Mouse (Mus musculus) lung, adult 2 months (tissue): ENCODE measurements around the gene Nrsn2. TPM values are rescaled to one million over a fixed set of nuclear protein-coding genes. Genes with fewer than 3 reads are reported as not detected.

Experiments
- DNase-seq: peaks from one replicate; pipeline ENCODE4 v3.0.0; 2022
- H3K4me1 ChIP-seq: fragments of 200-500 bp; 2 replicates; pipeline ENCODE4 v1.6.1; 2011; ENCODE audit warnings: low read length; ENCODE audit not compliant: control insufficient read depth, insufficient read depth
- H3K4me3 ChIP-seq: fragments of 200-500 bp; replicated peaks from 2 replicates; pipeline ENCODE3; 2011; ENCODE audit warnings: low read depth, mild to moderate bottlenecking, control low read depth, low read length; ENCODE audit errors: extremely low read depth
- CTCF ChIP-seq: fragments of 200-500 bp; IDR thresholded peaks from 2 replicates; pipeline ENCODE4 v1.5.1; 2011; ENCODE audit warnings: mild to moderate bottlenecking, low read length, control low read depth; ENCODE audit not compliant: insufficient read depth
- POLR2A ChIP-seq: fragments of 200-500 bp; IDR thresholded peaks from 2 replicates; pipeline ENCODE4 v1.6.1; 2011; ENCODE audit warnings: low read depth, mild to moderate bottlenecking, control low read depth, low read length, borderline replicate concordance; ENCODE audit errors: extremely low read depth
- WGBS: fragments of 180-500 bp; shearing (Covaris S2); methylation state at CpG from one replicate; pipeline ENCODE4 v1.1.7; 2018; 5-methylcytosine and 5-hydroxymethylcytosine counted together
- polyA plus RNA-seq: library from polyadenylated mRNA; depleted of rRNA; stranded (reverse); fragments of >200 nt; gene quantifications from 2 replicates; pipeline ENCODE4 v1.2.3, GENCODE M21; 2012

Nrsn2 gene
- polyA plus RNA-seq, 1 experiment: not detected

GRCm38 (mm10) chr2:152409781-152410180 is 33.3 kb upstream of the Nrsn2 start:
- WGBS: 72% methylated on average over 6 of the region's 6 CpGs
- Histone ChIP-seq H3K4me3 (no peak overlapping the region), H3K4me1 (peaks cover 11% of the 10 kb centered on the region; the same call in 1 of the 2 replicates)
- no peak for TF ChIP-seq CTCF
- no peak for TF ChIP-seq POLR2A
- no peak for DNase-seq

GRCm38 (mm10) chr2:152406126-152406525 is 29.7 kb upstream of the Nrsn2 start:
- no peak for TF ChIP-seq POLR2A
- TF ChIP-seq CTCF: no peak
- Histone ChIP-seq H3K4me1 (0 out of 2 replicates have a peak, but pooled peaks cover 5% of the 10 kb centered on the region), H3K4me3 (peak overlapping the region; percentile 39)
- peak; percentile 87 for DNase-seq
- under 1% methylated on average over 19 of the region's 19 CpGs for WGBS

- Histone ChIP-seq H3K4me3 (peak overlapping the region; percentile 35), H3K4me1 (peaks cover 3% of the 10 kb centered on the region; the same call in 1 of the 2 replicates)
- DNase-seq: no peak
- no peak for TF ChIP-seq POLR2A
- no peak for TF ChIP-seq CTCF
- WGBS: 6% methylated on average over 13 of the region's 13 CpGs
These were observed 22.7 kb upstream of the Nrsn2 start for GRCm38 (mm10) chr2:152399122-152399542.

DNA sequence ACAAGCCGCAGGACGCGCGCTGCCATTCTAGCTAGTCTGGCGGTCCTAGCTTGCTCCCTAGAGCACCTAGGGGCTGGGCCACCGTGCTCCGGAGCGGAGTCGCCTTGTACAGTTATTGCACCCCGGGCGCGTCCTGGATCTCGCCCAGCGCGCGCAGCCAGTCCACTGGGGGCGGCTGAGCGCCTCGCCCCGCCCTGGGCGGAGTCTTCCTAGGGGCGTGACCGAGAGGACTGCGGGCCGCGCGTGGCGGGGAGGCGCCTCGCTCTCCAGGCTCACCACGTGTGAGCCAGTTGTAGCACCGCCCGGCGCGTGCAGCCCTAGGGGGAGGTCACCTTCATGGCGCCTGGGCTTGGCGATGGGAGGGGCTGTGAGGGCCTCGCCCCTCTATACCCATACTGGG is 22.3 kb upstream of the Nrsn2 start:
- under 1% methylated on average over 38 of the region's 38 CpGs for WGBS
- peak; percentile 92 for DNase-seq
- TF ChIP-seq POLR2A (0 out of 2 replicates have a peak, but pooled peaks have one; percentile 15), CTCF (no peak)
- H3K4me3 ChIP-seq: peak overlapping the region; percentile 43
- H3K4me1 ChIP-seq: peaks cover 3% of the 10 kb centered on the region; the same call in 1 of the 2 replicates

GRCm38 (mm10) chr2:152397680-152398435 is 21.4 kb upstream of the Nrsn2 start, which contains the start of gene Sox12:
Gene Sox12 (minus strand): TSS chr2:152398063.
- peak within 1 kb of the TSS; percentile 70 for H3K4me3 ChIP-seq
- TF ChIP-seq POLR2A (no peak), CTCF (no peak)
- H3K4me1 ChIP-seq: peaks cover 3% of the 10 kb centered on the region; the same call in 1 of the 2 replicates
- WGBS: under 1% methylated on average over 100 of the region's 104 CpGs
- DNase-seq: peak; percentile 96

DNA sequence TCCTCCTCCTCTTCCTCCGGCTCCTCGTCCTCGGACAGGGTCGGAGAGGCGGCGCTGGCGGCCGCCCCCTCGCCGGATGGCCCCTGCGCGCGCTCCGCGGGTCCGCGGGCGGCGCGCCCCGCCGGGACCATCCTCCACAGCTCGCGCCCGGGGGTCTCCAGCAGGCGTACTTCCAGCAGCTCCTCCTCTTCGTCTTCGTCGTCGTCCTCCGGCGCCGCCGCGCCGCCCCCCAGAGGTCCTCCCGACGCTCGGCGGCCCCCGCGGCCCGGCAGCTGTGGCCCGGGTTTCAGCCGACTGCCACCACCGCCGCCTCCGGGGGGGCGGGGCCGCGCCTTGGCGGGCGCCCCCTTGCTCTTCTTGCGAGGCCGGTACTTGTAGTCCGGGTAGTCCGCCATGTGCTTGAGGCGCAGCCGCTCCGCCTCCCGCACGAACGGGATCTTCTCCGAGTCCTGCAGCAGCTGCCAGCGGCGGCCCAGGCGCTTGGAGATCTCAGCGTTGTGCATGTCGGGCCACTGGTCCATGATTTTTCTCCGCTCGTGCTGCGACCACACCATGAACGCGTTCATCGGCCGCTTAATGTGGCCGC is 20.7 kb upstream of the Nrsn2 start:
- WGBS: under 1% methylated on average over 77 of the region's 77 CpGs
- DNase-seq: peak; percentile 60
- peaks cover 3% of the 10 kb centered on the region; the same call in 1 of the 2 replicates for H3K4me1 ChIP-seq
- no peak for TF ChIP-seq CTCF
- TF ChIP-seq POLR2A: no peak
- H3K4me3 ChIP-seq: peak overlapping the region; percentile 70

GRCm38 (mm10) chr2:152396110-152397003 is 19.9 kb upstream of the Nrsn2 start:
- DNase-seq: peak; percentile 69

GRCm38 (mm10) chr2:152395271-152395920 is 19.0 kb upstream of the Nrsn2 start:
- peaks cover 3% of the 10 kb centered on the region; the same call in 1 of the 2 replicates for H3K4me1 ChIP-seq
- 40% methylated on average over 13 of the region's 13 CpGs for WGBS
- no peak overlapping the region for H3K4me3 ChIP-seq
- no peak for TF ChIP-seq CTCF
- no peak for TF ChIP-seq POLR2A
- DNase-seq: no peak

More at GRCm38 (mm10) chr2:152396110-152397003, 19.9 kb upstream of the Nrsn2 start:
- Histone ChIP-seq H3K4me3 (peak overlapping the region; percentile 56), H3K4me1 (peaks cover 3% of the 10 kb centered on the region; the same call in 1 of the 2 replicates)
- 2% methylated on average over 45 of the region's 46 CpGs for whole genome bisulfite sequencing
- TF ChIP-seq CTCF: no peak
- TF ChIP-seq POLR2A: peak; percentile 15; the same call in 1 of the 2 replicates
